Mouse (Mus musculus) stomach, embryonic 15.5 days (tissue): Measurements from ENCODE around the gene Mettl21c. TPM values are rescaled to one million over a fixed set of nuclear protein-coding genes. Genes with fewer than 3 reads are reported as not detected.
"Not testable (repeated sequence)": the region's sequence is repeated elsewhere in the genome, so short reads cannot be mapped to it uniquely, and the experiment has no call there.

ENCODE experiments used
- ATAC-seq: fragments of 200-750 bp; cut with Nextera tagmentation; 2 replicates; pipeline ENCODE4 v1.8.0; 2017; ENCODE audit warnings: low read depth, moderate number of reproducible peaks, moderate TSS enrichment; ENCODE audit not compliant: insufficient read depth, low FRiP score
- H3K27ac ChIP-seq: fragments of 300-500 bp; sonication (generic); 2 replicates; pipeline ENCODE4 v1.5.1; 2015; ENCODE audit warnings: mild to moderate bottlenecking, inconsistent platforms
- H3K27me3 ChIP-seq: fragments of 300-500 bp; sonication (generic); replicated peaks from 2 replicates; pipeline ENCODE4 v1.6.1; 2015; ENCODE audit warnings: inconsistent platforms
- H3K36me3 ChIP-seq: fragments of 300-500 bp; sonication (generic); 2 replicates; pipeline ENCODE4 v1.6.1; 2015; ENCODE audit warnings: inconsistent platforms
- H3K4me1 ChIP-seq: fragments of 300-500 bp; sonication (generic); 2 replicates; pipeline ENCODE4 v1.6.1; 2015; ENCODE audit warnings: inconsistent platforms
- H3K4me2 ChIP-seq: fragments of 300-500 bp; sonication (generic); 2 replicates; pipeline ENCODE4 v1.6.1; 2015; ENCODE audit warnings: mild to moderate bottlenecking, inconsistent platforms
- H3K4me3 ChIP-seq: fragments of 300-500 bp; sonication (generic); replicated peaks from 2 replicates; pipeline ENCODE4 v1.5.1; 2015; ENCODE audit warnings: inconsistent platforms
- H3K9ac ChIP-seq: fragments of 300-500 bp; sonication (generic); 2 replicates; pipeline ENCODE4 v1.6.1; 2015; ENCODE audit warnings: inconsistent platforms
- H3K9me3 ChIP-seq: fragments of 300-500 bp; sonication (generic); 2 replicates; pipeline ENCODE4 v1.6.1; 2016; ENCODE audit warnings: inconsistent platforms
- WGBS: fragments of 180-500 bp; shearing (Covaris S2); methylation state at CpG from one replicate; pipeline ENCODE4 v1.1.7; 2015; 5-methylcytosine and 5-hydroxymethylcytosine counted together
- polyA plus RNA-seq: library from polyadenylated mRNA; unstranded; fragments of >200 nt; fragmentation: Nextera tagmentation; extraction: Ambion mirVana; gene quantifications from 2 replicates; pipeline ENCODE4 v1.2.1, GENCODE M21; 2015

Mettl21c gene
- 0.30 and 0.46 TPM in 2 replicates for polyA plus RNA-seq

GRCm38 (mm10) chr1:44019934-44020333 lies at the start of gene Mettl21c:
Gene Mettl21c (minus strand): TSS chr1:44020034.
- no peaks in the 10 kb centered on the region for H3K36me3 ChIP-seq
- ATAC-seq, result no peak
- H3K9ac ChIP-seq, result no peak within 1 kb of the TSS
- no peak within 1 kb of the TSS for H3K4me2 ChIP-seq
- H3K27me3 ChIP-seq, result no peaks in the 10 kb centered on the region
- no peak within 1 kb of the TSS for H3K27ac ChIP-seq
- H3K4me1 ChIP-seq, result no peaks in the 10 kb centered on the region
- no peaks in the 10 kb centered on the region for H3K9me3 ChIP-seq
- no peak within 1 kb of the TSS for H3K4me3 ChIP-seq

- Histone ChIP-seq H3K9ac (no peak overlapping the region), H3K4me2 (no peak overlapping the region), H3K27ac (no peak overlapping the region), H3K36me3 (no peaks in the 10 kb centered on the region), H3K4me3 (no peak overlapping the region), H3K4me1 (no peaks in the 10 kb centered on the region), H3K27me3 (no peaks in the 10 kb centered on the region), H3K9me3 (no peaks in the 10 kb centered on the region)
- no peak for ATAC-seq
- WGBS, result 0% methylated on average over 1 of the region's 1 CpGs
Observed at GRCm38 (mm10) chr1:44064625-44065024, 44.8 kb upstream of the Mettl21c start.

GRCm38 (mm10) chr1:44063439-44063838 lies 43.6 kb upstream of the Mettl21c start:
- no peaks in the 10 kb centered on the region for H3K9me3 ChIP-seq
- 91% methylated on average over 6 of the region's 6 CpGs for WGBS

GRCm38 (mm10) chr1:44061836-44062235 lies 42.0 kb upstream of the Mettl21c start, which contains the start of gene Gm8251:
Gene Gm8251 (minus strand): TSS chr1:44061936.
- Histone ChIP-seq H3K27me3 (no peaks in the 10 kb centered on the region), H3K9ac (no peak within 1 kb of the TSS), H3K9me3 (no peaks in the 10 kb centered on the region), H3K27ac (no peak within 1 kb of the TSS), H3K4me2 (no peak within 1 kb of the TSS), H3K36me3 (no peaks in the 10 kb centered on the region), H3K4me1 (no peaks in the 10 kb centered on the region), H3K4me3 (no peak within 1 kb of the TSS)
- WGBS, result 88% methylated on average over 2 of the region's 2 CpGs
- no peak for ATAC-seq

More at GRCm38 (mm10) chr1:44063439-44063838, 43.6 kb upstream of the Mettl21c start:
- Histone ChIP-seq H3K4me3 (no peak overlapping the region), H3K36me3 (no peaks in the 10 kb centered on the region), H3K4me2 (no peak overlapping the region), H3K4me1 (no peaks in the 10 kb centered on the region), H3K27ac (no peak overlapping the region), H3K27me3 (no peaks in the 10 kb centered on the region), H3K9ac (no peak overlapping the region)
- no peak for ATAC-seq

- WGBS, result 72% methylated on average over 3 of the region's 3 CpGs
- Histone ChIP-seq H3K27me3 (no peaks in the 10 kb centered on the region), H3K9me3 (no peaks in the 10 kb centered on the region), H3K9ac (no peak overlapping the region), H3K36me3 (no peaks in the 10 kb centered on the region), H3K4me2 (no peak overlapping the region), H3K4me1 (no peaks in the 10 kb centered on the region), H3K27ac (no peak overlapping the region), H3K4me3 (no peak overlapping the region)
- no peak for ATAC-seq
Observed at GRCm38 (mm10) chr1:44057805-44058204, 38.0 kb upstream of the Mettl21c start.

GRCm38 (mm10) chr1:44046556-44046955 lies 26.7 kb upstream of the Mettl21c start:
- no peak overlapping the region for H3K27ac ChIP-seq
- H3K9ac ChIP-seq, result no peak overlapping the region
- no peak for ATAC-seq
- no peak overlapping the region for H3K4me3 ChIP-seq
- H3K4me2 ChIP-seq, result no peak overlapping the region
- H3K4me1 ChIP-seq, result no peaks in the 10 kb centered on the region
- no peaks in the 10 kb centered on the region for H3K36me3 ChIP-seq
- 78% methylated on average over 2 of the region's 2 CpGs for WGBS
- H3K27me3 ChIP-seq, result no peaks in the 10 kb centered on the region
- no peaks in the 10 kb centered on the region for H3K9me3 ChIP-seq

- not testable (repeated sequence) for H3K9ac ChIP-seq, H3K4me1 ChIP-seq, H3K27me3 ChIP-seq, ATAC-seq, H3K4me2 ChIP-seq, H3K36me3 ChIP-seq, H3K27ac ChIP-seq, H3K4me3 ChIP-seq, H3K9me3 ChIP-seq
- WGBS, result 80% methylated on average over 5 of the region's 5 CpGs
Observed at GRCm38 (mm10) chr1:44045689-44046088, 25.9 kb upstream of the Mettl21c start.

GRCm38 (mm10) chr1:44042555-44042915 lies 22.7 kb upstream of the Mettl21c start:
- no peaks in the 10 kb centered on the region for H3K4me1 ChIP-seq
- H3K27ac ChIP-seq, result no peak overlapping the region
- H3K36me3 ChIP-seq, result no peaks in the 10 kb centered on the region
- 4% methylated on average over 6 of the region's 6 CpGs for WGBS
- H3K4me3 ChIP-seq, result peak overlapping the region; percentile 48
- H3K9ac ChIP-seq, result no peak overlapping the region
- H3K9me3 ChIP-seq, result no peaks in the 10 kb centered on the region
- 0 out of 2 replicates have a peak, but pooled peaks have one; percentile 31 for ATAC-seq
- H3K27me3 ChIP-seq, result no peaks in the 10 kb centered on the region
- peak overlapping the region; percentile 75 for H3K4me2 ChIP-seq

- Histone ChIP-seq H3K27ac (no peak overlapping the region), H3K9me3 (no peaks in the 10 kb centered on the region), H3K9ac (0 out of 2 replicates have a peak overlapping the region, but pooled peaks have one; percentile 2), H3K4me2 (peak overlapping the region; percentile 75), H3K36me3 (no peaks in the 10 kb centered on the region), H3K4me3 (peak overlapping the region; percentile 48), H3K27me3 (no peaks in the 10 kb centered on the region), H3K4me1 (no peaks in the 10 kb centered on the region)
- under 1% methylated on average over 17 of the region's 17 CpGs for WGBS
- peak; percentile 50; the same call in 1 of the 2 replicates for ATAC-seq
Observed at GRCm38 (mm10) chr1:44041797-44042554, 22.1 kb upstream of the Mettl21c start.

GRCm38 (mm10) chr1:44032948-44033347 lies 13.1 kb upstream of the Mettl21c start:
- ATAC-seq, result no peak
- H3K4me3 ChIP-seq, result no peak overlapping the region
- WGBS, result 84% methylated on average over 5 of the region's 5 CpGs
- no peaks in the 10 kb centered on the region for H3K4me1 ChIP-seq
- H3K36me3 ChIP-seq, result no peaks in the 10 kb centered on the region
- no peaks in the 10 kb centered on the region for H3K27me3 ChIP-seq
- H3K4me2 ChIP-seq, result no peak overlapping the region
- no peak overlapping the region for H3K9ac ChIP-seq
- no peak overlapping the region for H3K27ac ChIP-seq
- no peaks in the 10 kb centered on the region for H3K9me3 ChIP-seq

- Histone ChIP-seq H3K9ac (no peak overlapping the region), H3K36me3 (no peaks in the 10 kb centered on the region), H3K27me3 (no peaks in the 10 kb centered on the region), H3K27ac (no peak overlapping the region), H3K4me1 (no peaks in the 10 kb centered on the region), H3K4me2 (no peak overlapping the region), H3K4me3 (no peak overlapping the region), H3K9me3 (no peaks in the 10 kb centered on the region)
- 62% methylated on average over 2 of the region's 2 CpGs for WGBS
- no peak for ATAC-seq
Observed at GRCm38 (mm10) chr1:44032213-44032612, 12.4 kb upstream of the Mettl21c start.

GRCm38 (mm10) chr1:44027651-44028050 lies 7.8 kb upstream of the Mettl21c start:
- H3K27ac ChIP-seq, result no peak overlapping the region
- WGBS, result 85% methylated on average over 1 of the region's 1 CpGs
- H3K27me3 ChIP-seq, result no peaks in the 10 kb centered on the region
- H3K4me1 ChIP-seq, result no peaks in the 10 kb centered on the region
- H3K4me3 ChIP-seq, result no peak overlapping the region
- no peaks in the 10 kb centered on the region for H3K36me3 ChIP-seq
- no peak overlapping the region for H3K9ac ChIP-seq
- no peak overlapping the region for H3K4me2 ChIP-seq
- H3K9me3 ChIP-seq, result no peaks in the 10 kb centered on the region
- no peak for ATAC-seq
